Mouse (Mus musculus): ENCODE results near the gene Imp4.
A peak's percentile ranks its signal among the peaks of the same experiment; 100 is the strongest.

The Imp4 gene

DNA sequence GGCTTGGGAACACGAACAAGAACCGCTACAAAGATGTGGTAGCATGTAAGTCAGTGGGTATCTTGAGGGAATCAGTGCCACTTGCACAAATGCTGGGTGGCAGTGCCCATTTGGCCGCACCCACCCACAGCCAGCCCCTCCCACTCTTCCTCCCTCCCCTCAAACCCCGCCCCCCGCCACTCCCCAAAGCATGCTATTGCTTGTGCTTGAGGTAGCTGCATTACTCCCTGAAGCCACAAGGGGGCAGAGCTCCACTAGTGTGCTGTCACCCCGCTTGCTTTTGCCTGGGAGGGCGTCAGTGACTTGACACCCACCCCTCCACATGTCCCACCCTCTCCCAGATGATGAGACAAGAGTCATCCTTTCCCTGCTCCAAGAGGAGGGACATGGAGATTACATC lies 23.1 kb downstream of the Imp4 start:
- peak; percentile 81 for DNase-seq

- DNase-seq: no peak
Measured at GRCm38 (mm10) chr1:34464310-34464817, 24.7 kb downstream of the Imp4 start.

GRCm38 (mm10) chr1:34465445-34465844 lies 25.8 kb downstream of the Imp4 start:
- DNase-seq: no peak

- no peak for DNase-seq
Measured at GRCm38 (mm10) chr1:34468051-34468450, 28.4 kb downstream of the Imp4 start.

DNA sequence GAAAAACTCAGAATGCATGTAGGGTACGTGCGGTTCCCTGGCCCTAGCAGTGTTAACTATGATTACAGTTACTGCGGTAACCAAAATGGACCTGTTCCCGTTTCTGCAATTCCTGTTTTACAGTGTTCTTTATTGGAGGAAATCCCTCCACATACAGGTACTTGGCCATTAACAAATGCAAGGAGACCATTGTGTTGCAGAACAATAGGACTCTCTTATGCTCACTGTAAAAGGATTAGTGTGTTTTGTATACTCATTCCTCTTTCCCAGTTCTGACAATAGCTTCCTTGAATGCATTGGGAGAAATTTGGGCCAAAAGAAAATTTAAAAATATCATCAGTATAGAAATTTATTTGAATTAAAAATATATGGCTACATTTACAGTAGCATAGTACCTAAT lies 28.8 kb downstream of the Imp4 start:
- no peak for DNase-seq

GRCm38 (mm10) chr1:34469801-34470200 lies 30.1 kb downstream of the Imp4 start:
- no peak for DNase-seq

DNA sequence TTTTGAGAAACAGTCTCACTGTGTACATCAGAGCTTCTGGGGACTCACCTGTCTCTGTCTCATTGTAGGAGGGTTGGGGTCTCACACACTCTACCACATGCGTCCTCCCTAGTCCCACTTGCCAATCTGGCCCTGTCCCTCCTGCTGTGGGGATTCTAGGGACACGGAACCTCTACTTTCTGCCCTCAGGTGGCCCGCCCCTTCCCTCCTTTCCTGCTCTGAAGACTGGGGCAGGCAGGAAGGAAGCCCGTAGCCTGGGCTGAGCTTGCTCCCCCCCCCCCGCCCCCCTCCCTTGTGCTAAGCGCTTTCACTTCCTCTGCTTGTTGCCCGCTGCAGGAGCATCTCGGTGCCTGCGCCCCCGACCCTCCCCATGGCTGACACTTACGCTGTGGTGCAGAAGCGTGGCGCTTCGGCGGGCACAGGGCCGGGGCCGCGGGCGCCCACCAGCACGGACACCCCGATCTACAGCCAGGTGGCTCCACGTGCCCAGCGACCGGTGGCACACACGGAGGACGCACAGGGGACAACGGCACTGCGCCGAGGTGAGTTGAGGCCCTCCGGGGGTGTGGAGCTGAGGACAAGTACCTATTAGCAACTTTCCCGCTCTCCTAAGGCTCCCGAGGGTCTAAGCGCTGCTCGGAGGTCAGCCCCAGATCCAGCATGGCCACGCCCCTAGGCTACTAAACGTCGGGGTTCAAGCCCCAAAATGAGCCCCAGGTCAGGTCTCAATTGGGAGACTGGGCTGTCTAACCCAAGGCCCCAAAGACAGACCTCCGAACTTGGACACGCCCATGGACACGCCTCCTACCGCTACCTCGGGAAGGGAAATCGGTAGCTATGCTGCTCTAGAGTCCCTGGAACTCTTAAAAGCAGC lies 33.0 kb downstream of the Imp4 start:
- DNase-seq: peak; percentile 82

DNA sequence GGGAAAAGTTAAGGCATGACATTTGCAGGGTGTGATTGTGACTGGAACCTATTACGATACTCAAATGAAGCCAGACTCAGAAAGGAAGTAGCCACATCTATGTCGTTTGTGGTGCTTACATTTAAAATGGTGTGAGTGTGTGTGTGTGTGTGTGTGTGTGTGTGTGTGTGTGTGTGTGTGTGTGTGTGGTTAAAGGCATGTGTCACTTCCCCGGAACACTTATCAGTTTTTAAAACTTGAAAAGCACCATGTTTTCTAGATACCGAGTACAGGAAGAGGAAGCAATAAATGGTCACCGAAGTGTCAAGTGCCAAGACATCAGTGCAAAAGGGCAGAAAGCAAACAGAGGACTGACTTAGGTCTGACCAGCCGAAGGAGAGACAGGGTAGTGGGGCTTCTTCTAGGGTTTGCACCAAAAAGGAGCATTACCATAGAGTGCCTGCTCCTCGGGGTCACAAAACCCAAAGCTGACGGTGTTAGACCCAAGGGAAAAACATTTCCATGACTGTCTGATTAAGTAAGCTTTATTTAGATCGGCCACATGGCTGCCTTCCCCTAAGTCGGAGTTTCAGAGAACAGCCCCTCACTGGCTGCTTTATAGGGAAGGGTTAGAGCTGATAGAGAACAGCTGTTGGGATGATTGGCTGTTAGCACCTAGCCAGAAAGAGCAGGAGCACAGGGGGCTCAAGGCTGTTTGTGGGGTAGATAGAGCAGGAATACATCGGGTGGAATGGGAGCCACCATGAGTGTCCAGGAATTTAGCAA lies 39.4 kb downstream of the Imp4 start:
- no peak for DNase-seq

DNA sequence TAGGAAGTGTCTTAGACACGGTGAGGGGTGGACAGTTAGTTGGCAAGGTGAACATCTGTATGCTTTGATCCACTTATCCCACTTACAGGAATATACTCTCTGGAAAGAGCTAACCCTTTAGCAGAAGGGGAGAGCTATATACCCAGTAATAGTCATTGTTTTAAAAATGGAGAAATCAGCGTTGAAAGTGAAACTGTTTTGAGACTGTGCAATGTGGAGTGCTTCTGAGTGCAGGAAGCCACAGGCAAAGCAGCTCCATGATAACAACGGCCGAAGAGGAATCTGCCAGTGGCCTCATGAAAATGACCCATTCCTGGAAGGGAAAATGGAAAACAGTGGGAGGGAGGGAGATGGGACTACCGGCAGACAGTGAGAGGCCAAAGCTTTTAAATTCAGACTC lies 41.1 kb downstream of the Imp4 start:
- DNase-seq: no peak

DNA sequence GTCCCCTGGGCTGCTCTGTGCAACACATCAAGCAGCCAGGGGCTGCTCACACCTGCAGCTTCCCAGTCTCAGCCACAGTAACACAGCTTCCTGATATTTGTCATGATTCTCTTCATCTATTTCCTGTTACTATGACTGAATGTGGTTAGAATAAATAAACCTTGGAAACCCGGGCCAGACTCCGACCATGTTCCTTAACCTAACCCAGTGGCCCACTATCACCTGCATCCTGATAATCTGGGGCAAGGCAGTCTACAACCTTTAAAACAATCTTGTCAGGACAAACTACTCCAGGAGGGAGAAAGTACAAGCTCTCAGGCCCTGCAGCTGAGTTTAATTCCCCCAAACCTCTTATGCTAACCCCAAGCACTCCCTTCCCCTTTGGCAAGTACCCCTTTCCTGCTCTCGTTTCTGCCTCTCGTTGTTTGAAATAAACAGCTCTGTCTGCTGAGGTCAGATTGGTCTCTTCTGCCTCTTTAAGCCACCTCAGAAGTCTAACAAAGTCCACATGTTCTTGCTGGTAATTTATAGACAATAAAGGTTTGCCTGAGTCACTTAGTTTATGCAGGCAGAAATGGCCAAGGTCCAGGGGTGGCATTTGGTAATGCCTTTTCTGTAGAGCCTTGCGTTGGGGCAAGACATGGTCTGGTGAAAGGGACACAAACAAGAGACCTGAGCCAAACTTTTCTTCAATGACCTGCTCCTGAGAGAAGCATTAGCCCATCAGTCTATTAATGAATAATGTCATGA lies 42.4 kb downstream of the Imp4 start:
- no peak for DNase-seq

DNA sequence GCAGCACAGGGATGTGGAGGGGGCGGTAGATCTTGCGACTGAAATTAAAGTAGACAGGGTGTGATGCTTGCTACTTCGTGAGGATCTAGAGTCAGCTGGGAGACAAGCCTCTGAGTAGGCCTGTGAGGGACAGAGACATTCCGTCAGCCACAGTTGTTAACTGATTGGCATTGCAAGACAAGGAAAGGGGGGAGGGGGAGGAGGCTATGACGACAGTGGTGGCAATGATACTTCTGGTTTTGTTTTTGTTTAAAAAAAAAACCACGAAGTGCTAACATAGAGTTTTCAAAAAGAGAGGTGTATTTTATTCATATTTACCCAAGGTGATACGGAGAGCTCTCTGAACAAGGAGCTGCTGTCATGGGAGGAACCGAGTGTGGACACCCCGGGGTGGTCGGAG lies 44.8 kb downstream of the Imp4 start:
- no peak for DNase-seq

- DNase-seq: peak; percentile 74
Measured at GRCm38 (mm10) chr1:34485461-34486188, 46.0 kb downstream of the Imp4 start.

- no peak for DNase-seq
Measured at GRCm38 (mm10) chr1:34487383-34487782, 47.7 kb downstream of the Imp4 start.

DNA sequence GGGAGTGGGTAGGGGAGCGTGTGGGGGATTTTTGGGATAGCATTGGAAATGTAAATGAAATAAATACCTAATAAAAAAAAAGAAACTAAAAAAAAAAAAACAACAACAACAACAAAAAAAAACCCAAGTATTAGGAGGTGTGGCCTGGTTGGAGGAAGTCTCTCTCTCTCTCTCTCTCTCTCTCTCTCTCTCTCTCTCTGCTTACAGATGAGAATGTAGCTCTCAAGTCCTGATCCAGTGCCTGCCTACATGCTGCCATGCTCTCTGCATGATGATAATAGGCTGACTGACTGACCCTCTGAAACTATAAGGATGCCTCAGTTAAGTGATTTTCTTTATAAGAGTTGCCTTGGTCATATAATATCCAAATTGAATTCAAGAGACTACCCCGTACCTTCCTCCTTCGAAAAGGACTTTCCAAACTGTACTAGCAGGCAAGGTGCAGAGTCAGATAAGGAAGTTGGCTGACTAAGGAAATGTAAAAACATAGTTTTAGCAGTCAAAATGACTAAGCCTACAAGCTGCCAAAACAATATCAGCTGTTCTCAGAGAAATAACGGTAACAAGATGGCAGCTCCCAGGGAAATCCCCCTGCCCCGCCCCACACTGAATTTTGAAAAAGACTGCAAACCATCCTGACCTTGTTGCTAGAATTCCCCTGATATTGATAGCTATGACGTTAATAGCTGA lies 50.3 kb downstream of the Imp4 start:
- DNase-seq: no peak

DNA sequence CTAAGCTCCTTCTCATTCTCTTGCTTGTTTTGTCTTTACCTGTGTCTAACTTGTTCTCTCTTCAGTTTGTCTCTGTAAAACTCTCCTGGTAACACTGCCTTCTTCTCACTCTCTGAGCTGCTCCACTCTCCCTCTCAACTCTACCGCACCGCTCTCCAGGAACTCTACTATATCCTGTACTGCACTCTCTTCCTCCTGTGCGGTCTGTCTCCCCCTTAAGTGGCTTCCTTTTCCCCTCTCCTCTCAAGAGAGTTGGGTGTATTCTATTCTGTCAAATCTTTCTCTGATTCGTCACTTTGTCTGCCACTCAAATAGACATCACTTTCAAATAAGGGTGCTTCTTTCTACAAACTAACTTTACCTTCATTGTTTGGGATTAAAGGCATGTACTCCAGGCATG lies 51.8 kb downstream of the Imp4 start:
- DNase-seq: no peak

Data from thymus, postnatal 25 days (tissue).